Mouse (Mus musculus) left cerebral cortex, postnatal 10 days (tissue): ENCODE data around the gene Fut11. TPM values are rescaled to one million over a fixed set of nuclear protein-coding genes. Genes with fewer than 3 reads are reported as not detected.

ENCODE experiments used
- DNase-seq, 2 experiments: peaks; one replicate each; pipeline ENCODE4 v3.0.0; 2021 to 2022; ENCODE audit warnings: low spot score in 2 of 2, mixed read lengths in 1 of 2; ENCODE audit errors: extremely low spot score in 1 of 2
- intact Hi-C: fragments of 180-260 bp; cut with DNase I; formaldehyde crosslinking; loops from one replicate; pipeline ENCODE4 v1.15.1; 2025
- microRNA-seq: library from miRNA; unstranded; fragments of <30 nt; microRNA quantifications from one replicate; pipeline ENCODE4 v1.2.0, GENCODE M21; 2022
- total RNA-seq, 2 experiments: library from RNA; stranded (reverse); gene quantifications; 2 replicates each; pipeline ENCODE4 v1.2.3; 2021

Gene Fut11
- total RNA-seq, 2 experiments from 2014 or later = 19.6 to 20.3 TPM

GRCm38 (mm10) chr14:20735892-20736390 lies 41.2 kb downstream of the Fut11 start:
- intact Hi-C loops = no loop called here
- DNase-seq = no peak

DNA sequence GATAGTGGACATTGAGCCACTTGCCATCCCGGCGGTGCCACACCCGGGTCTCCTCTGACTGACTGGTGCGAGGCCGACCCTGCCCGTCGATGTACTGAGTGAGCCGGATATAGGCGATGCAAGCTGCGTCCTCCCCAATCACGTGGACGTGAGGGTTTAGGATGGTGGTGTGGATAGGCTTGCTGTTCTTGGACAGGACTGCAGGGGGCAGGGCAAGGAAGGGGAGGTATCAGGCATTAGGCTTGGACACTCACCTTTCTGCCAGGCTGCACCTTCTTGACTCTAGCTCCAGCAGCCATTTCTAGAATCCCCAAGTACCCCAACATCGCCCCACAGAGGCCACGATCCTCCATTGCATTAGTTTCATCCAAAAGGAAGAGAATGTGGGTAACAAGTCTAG lies 42.5 kb downstream of the Fut11 start:
- DNase-seq = peak in 1 of 2 experiments; percentile 77
- intact Hi-C loops = no loop called here

GRCm38 (mm10) chr14:20738511-20738910 lies 43.7 kb downstream of the Fut11 start:
- intact Hi-C loops = no loop called here

GRCm38 (mm10) chr14:20741301-20741700 lies 46.5 kb downstream of the Fut11 start:
- intact Hi-C loops = loop anchor here (10.0 kb wide), 1 partner anchor 284 kb away; no protein-coding TSS in a partner anchor
- DNase-seq = no peak

More at GRCm38 (mm10) chr14:20738511-20738910, 43.7 kb downstream of the Fut11 start:
- DNase-seq = no peak

DNA sequence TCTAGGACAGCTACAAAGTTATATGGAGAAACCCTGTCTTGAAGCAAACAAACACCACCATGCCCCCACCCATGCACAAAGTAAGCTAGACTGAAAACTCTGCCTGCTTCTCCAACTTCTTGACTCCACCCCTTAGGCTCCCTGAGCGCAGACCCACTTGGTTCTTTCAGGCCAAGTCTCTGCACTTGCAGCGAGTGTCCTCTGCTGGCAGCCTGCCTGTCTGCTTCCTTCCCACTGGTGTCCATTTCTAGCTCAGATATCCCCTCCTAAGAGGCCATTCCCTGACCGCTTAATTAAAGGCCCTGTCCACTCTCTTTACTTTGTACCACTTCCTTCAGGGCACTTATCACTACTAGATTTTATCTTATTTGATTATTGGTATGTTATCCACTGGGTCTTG lies 48.8 kb downstream of the Fut11 start:
- DNase-seq = no peak
- intact Hi-C loops = loop anchor here (10.0 kb wide), 1 partner anchor 281 kb away; no protein-coding TSS in a partner anchor

GRCm38 (mm10) chr14:20746935-20747334 lies 52.2 kb downstream of the Fut11 start:
- no peak for DNase-seq
- intact Hi-C loops = loop anchor here (5.0 to 10.0 kb wide), 2 partner anchors 125 to 278 kb away; no protein-coding TSS in a partner anchor

GRCm38 (mm10) chr14:20748388-20748787 lies 53.6 kb downstream of the Fut11 start:
- no peak for DNase-seq
- intact Hi-C loops = loop anchor here (5.0 to 10.0 kb wide), 2 partner anchors 124 to 276 kb away; no protein-coding TSS in a partner anchor

- intact Hi-C loops = loop anchor here (5.0 to 10.0 kb wide), 2 partner anchors 123 to 275 kb away; no protein-coding TSS in a partner anchor
- DNase-seq = no peak
Observed at GRCm38 (mm10) chr14:20749494-20750051, 54.8 kb downstream of the Fut11 start.

DNA sequence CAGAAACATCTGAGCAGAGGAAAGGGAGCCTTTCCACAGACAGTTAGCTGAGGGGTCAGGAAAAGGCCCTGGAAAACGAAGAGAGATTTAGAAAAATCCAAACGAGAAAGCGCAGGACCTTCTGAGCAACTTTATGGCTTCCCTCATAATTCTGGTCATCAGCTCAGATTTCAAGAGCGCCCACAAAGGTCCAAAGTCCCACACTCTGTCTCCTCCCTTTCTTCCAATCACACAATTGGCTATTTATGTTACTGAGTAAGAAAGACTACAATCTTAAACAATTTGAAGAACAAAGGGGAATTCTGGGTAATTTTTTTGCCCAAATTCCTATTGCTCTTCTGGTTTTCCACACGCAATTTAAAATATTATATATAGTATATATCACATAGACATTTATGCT lies 55.7 kb downstream of the Fut11 start:
- intact Hi-C loops = no loop called here
- DNase-seq = no peak

Small RNAs within 50 kb of the gene (microRNA-seq; reads per million reads assigned to microRNA genes)
- gene Mir6946 = 1.1 reads per million

Other genes starting within 250 kb of the Fut11 start
- gene Cfap70, start 242.7 kb upstream of the Fut11 start, total RNA-seq = 1 to 10 TPM; 2.5 to 3.0 TPM
- 10 to 100 TPM; 50.6 to 52.6 TPM for gene Anxa7, start 214.8 kb upstream of the Fut11 start, total RNA-seq
- 1 to 10 TPM in 1 of 2 experiments, under 1 TPM in 1; 0.97 to 1.1 TPM for gene Mss51, start 198.1 kb upstream of the Fut11 start, total RNA-seq
- 100 to 1,000 TPM; 434 TPM for gene Ppp3cb, start 148.4 kb upstream of the Fut11 start, total RNA-seq
- 10 to 100 TPM; 21.2 to 29.3 TPM for gene Usp54, start 53.9 kb upstream of the Fut11 start, total RNA-seq
- gene Myoz1, start 38.4 kb upstream of the Fut11 start, total RNA-seq = not detected
- under 1 TPM; 0.36 to 0.73 TPM for gene Synpo2l, start 26.6 kb upstream of the Fut11 start, total RNA-seq
- gene Sec24c, start 20.7 kb upstream of the Fut11 start, total RNA-seq = 100 to 1,000 TPM; 102 to 109 TPM
- gene Chchd1, start 8.0 kb downstream of the Fut11 start, total RNA-seq = 10 to 100 TPM; 61.3 to 67.0 TPM
- 100 to 1,000 TPM; 134 to 138 TPM for gene Zswim8, start 12.6 kb downstream of the Fut11 start, total RNA-seq
- gene Ndst2, start 39.6 kb downstream of the Fut11 start, total RNA-seq = 10 to 100 TPM; 17.3 to 21.8 TPM
- 100 to 1,000 TPM; 255 to 269 TPM for gene Camk2g, start 99.1 kb downstream of the Fut11 start, total RNA-seq
- 1 to 10 TPM; 3.4 to 4.2 TPM for gene Plau, start 141.7 kb downstream of the Fut11 start, total RNA-seq
- gene Vcl, start 234.4 kb downstream of the Fut11 start, total RNA-seq = 10 to 100 TPM; 22.2 to 25.8 TPM